Mouse (Mus musculus): ENCODE data around the gene Slc38a3.

The Slc38a3 gene

DNA sequence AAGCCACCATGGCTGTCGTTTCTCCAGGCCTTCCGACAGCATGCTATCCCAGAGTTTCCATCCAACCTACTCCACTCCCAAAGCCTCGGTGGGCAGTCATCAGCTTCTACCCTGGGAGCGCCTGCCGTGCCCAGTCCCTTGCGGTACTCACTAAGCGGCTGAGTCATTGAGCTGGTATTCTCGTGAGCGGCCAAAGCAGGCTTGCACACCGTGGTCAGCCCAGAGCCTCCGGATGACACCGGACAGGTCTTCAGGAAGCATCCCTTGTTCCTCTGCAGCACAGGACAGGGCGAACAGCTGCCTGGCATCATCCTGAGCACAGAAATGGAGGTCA, 49.8 kb downstream of the Slc38a3 start:
- no peak for DNase-seq (ENCODE audit: low spot score in 2 of 2)

DNA sequence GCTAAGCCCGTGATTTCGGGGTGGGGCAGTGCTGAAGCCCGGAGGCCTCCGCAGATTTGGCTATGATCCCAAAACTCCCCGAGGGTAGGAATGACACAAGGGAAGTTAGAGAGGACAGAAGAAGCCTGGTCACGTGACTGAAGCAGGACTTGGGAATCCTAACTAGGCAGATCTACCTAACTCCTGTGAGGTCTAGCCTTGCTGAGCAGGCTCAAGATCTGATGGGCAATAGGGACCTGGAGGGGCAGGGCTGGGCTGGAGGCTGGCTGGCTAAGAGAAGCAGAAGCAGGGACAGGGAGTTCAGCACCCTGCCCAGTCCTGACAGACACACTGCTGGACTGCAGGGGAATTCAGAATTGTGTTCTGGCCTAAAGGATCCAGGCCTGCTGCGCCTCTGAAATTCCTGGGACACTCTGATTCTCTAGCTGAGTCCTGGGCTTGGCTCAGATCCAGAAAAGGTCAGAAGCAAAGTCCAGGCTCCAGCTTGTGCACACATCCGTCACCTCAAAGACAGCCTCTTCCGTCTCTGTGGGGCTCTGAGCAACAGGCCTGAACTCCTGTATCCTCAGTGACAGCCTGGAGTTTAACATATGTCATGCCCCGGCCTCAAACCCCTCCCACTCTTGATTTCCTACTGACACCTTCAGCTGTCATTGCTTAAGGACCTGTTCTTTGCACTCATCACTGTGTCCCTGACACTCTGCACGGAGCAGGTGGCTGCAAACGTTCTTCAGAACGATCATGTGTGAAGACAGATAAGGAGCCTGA, 50.4 kb downstream of the Slc38a3 start:
- no peak for DNase-seq (ENCODE audit: low spot score in 2 of 2)

DNA sequence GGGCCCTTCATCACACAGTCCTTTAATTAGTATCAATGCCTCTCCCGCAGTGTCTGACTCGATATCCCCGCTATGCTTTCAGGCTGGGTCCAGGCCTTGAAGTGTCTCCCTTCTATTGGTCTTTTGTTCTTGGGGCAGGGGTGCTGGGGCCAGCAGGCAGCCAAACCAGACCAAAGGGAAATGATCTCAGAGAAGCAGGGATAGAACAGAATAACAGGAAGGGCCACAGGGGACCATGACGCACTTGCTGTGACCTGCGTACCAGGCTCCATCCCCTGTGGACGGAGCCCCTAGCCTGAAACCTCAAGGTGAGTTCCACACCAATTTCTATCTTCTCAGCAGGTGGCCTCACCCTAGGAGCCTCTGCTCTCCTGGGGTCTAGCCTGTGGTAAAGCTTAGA, 51.2 kb downstream of the Slc38a3 start:
- no peak for DNase-seq (ENCODE audit: low spot score in 2 of 2)

DNA sequence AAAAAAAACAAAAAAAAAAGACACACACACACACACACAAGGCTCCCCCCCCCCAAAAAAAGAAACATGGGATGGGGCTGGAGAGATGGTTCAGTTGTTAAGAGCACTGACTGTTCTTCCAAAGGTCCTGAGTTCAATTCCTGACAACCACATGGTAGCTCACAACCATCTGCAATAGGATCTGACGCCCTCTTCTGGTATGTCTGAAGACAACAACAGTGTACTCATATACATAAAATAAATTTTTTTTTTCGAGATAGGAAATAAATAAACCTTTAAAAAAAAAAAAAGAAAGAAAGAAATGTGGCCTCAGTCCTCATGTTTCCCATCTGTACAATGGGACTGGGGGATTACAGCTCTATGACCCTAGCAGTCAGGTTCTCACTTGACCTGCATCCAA, 51.9 kb downstream of the Slc38a3 start:
- DNase-seq (ENCODE audit: low spot score in 2 of 2): no peak

DNA sequence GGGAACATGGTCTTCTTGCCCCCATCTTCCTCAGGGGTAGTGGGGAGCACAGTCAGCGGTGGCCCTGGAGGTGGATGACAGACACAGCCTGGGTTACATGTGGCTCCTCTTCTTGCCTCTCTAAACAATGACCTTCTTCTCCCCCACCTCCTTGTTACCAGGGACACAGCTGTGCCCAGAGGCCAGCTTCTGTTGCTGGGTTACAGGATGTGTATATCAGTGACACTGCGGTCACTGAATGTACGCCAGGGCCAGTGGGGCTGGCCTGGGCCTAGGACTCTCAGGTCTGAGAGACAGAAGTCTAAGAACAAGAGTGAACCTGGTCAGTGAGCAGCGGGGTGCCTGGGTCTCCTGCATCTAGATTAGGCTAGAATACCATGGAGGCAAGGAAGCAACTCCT, 54.3 kb downstream of the Slc38a3 start:
- no peak for DNase-seq (ENCODE audit: low spot score in 2 of 2)

DNA sequence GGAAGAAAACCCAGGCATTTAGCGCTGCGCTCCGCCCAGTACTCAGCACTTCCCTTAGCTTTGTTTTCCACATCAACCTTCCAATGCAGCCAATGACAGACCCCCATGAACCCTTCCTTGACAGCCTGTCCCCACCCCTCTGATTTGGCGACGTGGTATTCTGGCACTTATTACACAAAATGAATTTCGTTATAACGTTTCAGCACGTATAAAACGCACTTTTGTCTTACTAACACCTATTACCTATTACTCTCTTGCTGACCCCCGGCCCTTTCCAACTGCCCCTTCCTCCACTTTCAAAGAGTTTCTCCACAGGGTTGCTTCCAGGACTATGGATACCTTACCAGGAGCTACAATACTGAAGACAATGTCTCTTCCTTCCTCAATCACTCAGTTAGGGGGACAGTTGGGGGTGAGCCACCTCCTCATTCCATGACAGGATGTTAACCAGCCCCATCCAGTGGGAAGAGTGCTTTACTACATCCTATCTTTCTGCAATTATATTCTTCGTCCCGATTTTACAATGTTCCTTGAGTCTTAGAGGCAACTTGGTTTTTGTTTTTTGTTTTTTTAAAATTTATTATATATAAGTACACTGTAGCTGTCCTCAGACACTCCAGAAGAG, 56.3 kb downstream of the Slc38a3 start:
- no peak for DNase-seq (ENCODE audit: low spot score in 2 of 2)

DNA sequence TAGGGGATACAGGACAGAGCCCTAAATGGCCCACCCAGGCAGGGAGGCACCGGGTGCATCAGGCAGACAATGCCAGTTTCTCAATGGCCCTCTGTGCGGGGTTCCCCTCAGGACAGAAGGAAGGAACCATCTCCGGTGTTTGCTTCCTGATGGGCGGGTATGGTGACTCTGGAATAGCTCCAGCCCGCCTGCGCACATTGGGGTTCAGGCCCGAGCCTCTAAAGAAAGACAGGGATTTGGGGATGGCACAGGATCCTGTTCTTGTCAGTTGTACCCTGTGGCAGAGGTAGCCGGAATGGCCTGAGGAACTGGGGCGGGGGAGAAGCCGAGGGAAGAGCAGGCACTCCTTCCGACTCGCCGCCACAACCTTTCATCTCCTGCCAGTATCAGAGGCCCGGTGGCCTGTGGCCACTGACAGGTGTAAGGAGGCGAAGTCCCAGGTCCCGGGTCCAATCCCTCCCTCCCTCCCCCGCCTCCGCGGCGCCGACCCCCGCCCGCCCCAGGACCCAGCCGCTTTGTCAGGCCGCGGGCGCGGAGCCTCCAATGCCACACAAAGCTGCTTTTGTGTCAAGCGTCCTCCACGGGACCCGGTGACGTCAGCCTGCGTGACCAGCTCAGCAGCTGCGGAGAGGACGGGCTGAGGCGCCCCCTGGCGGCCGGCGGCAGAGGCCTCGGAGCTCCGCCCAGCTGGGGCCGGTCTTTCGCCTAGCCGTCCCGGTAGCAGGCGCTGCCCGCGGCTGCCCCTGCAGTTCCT, 57.0 kb downstream of the Slc38a3 start:
- DNase-seq (ENCODE audit: low spot score in 2 of 2): peak; percentile 99 to 100

DNA sequence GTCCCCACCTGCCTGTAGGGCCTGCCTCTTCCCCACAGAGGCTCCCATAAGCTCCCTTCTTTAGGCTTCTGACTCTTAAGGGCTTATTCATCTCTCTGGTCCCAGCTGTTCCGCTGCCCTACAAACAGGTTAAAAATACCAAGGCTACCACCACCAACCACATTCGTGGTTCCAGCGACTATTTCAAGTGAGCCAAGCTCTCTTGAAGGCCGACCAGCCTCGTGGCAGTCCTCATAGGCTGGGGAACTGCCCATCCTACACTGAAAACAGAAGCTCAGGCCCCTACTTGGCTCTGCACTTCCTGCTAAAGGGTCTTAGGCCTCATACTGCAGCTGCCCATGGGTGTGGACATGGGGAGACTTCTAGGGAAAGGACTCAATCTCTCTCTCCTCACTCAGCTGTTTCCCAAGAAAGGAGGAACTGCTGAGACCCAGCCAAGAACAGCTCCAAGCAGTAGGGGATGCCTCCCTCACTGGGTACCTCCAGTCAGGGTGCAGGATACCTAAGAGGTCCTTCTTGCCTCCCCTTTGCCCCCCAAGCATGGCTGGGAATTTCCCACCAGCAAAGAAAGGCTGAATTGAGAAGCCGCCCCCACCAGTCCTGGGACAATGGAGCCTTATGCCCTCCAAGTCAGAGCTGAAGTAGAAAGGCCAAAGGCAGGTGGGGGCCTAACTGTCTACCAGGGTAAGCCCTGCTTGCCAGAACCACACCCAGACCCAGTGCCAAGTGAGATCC, 57.7 kb downstream of the Slc38a3 start:
- no peak for DNase-seq (ENCODE audit: low spot score in 2 of 2)

DNA sequence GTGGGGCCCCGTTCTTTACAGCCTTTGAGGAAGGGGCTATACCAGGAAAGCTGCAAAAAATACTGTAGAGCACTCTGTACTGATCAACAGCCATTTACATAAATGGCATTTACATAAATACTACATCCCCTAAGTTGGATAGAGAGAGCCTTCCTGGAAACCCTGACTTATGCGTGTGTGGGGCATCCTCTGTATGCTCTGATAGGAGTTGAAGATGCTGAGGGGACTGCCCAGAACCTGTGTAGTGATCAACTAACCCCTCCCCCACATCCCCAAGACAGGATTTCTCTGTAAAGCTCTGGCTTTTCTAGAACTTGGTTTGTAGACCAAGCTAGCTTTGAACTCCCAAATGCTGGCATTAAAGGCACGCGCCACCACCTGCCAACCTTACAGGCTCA, 59.9 kb downstream of the Slc38a3 start:
- DNase-seq (ENCODE audit: low spot score in 2 of 2): no peak

DNA sequence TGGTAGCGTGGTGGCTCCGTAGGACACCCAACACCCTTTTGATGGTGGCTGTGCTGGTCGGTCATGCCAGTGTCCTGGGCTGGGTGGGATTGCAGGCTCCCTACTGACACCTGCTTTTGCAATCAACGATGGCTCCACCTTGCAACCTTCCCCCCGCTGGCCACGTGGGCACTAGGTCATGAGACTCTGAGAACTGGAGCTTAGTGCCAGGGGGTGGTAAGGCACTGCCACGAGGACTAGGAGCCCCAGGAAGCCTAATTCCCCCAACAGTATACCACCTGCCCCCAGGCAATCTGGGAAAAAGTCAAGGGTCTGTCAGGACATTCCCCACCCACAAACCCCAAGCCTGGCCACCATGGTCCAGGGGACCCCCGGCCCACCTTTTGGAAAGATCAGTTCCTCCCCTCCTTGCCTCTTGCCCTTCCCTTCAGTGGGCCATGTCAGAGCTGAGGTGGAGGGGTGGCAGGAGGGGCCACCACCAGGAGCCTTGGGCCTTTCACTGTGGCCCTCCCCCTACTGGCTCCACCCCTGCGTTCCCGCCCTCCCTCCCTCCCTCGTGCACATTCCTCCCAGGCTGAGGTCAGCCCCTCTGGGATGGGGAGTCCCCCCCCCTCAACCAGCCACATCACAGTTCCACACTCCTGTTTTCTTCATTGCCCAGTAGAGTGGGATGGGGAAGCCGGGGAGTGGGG, 60.4 kb downstream of the Slc38a3 start, which contains the start of gene Sema3b:
TSS of gene Sema3b (minus strand) at position 489 of the 692 bp plus-strand sequence.
- DNase-seq (ENCODE audit: low spot score in 2 of 2): no peak

DNA sequence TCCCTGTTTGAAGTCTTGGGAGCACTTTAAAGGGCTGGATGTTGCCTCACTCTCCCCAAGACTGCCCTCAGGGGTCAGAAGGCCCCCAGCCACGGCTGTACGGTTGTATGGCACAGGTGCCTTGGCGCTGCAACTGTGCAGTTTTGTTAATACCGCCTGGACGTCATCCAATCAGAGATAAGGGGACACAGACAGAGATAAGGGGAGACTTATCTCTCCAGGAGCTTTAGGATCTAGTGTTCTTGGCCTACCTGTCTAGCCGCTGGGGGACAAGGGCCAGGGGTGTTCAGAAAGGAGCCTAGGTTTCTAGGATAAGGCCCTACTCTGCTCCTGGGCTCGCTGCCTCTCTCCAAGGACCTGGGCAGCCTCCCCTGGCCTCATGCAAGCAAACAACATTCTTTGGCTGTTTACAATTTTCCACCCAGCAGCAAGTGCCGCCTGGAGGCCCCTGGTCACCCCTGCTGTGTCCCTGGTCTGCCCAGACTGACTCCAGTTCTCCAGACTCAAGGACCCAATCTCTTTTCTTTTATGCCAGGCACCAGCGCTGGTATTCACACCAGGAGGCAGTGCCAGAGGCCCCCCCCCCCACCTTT, 61.6 kb downstream of the Slc38a3 start:
- DNase-seq (ENCODE audit: low spot score in 2 of 2): no peak

DNA sequence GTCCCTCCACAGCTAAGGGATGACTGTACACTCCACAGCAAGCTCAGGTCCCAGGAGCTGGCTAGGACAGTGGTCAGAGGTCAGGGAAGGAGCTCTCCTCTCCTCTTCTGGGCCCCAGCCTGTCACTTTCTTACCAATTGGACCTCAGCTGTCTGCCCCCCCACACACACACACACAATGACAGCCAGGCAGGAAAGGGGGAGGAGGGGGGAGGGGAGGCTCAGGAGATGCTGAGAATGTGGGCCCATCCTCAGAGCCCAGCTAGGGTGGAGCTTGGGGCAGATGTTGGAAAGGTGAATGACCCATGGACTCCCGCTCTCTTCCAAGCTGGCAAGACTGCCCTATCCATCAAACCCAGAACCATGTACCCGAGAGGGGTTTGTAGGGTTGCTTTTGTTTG, 62.3 kb downstream of the Slc38a3 start:
- no peak for DNase-seq (ENCODE audit: low spot score in 2 of 2)

DNA sequence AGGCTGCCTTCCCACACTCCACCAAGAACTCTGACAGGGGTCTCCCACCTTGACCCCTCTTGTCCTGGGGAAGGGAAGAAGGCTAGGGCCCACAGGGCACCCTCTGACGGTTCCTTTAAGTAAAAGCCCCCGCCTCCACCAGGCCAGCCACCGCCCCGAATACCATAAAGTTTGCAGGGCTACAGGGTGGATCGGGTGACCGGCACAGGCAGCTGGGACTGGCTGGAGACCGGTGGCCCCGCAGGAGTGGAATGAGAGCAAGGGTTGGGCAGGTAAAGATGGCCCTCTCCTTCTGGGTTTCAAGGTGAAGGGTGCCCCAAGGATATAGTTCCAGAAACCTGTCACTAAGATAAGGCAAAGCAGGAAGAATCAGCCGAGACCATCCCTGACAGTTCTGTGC, 62.7 kb downstream of the Slc38a3 start:
- no peak for DNase-seq (ENCODE audit: low spot score in 2 of 2)

DNA sequence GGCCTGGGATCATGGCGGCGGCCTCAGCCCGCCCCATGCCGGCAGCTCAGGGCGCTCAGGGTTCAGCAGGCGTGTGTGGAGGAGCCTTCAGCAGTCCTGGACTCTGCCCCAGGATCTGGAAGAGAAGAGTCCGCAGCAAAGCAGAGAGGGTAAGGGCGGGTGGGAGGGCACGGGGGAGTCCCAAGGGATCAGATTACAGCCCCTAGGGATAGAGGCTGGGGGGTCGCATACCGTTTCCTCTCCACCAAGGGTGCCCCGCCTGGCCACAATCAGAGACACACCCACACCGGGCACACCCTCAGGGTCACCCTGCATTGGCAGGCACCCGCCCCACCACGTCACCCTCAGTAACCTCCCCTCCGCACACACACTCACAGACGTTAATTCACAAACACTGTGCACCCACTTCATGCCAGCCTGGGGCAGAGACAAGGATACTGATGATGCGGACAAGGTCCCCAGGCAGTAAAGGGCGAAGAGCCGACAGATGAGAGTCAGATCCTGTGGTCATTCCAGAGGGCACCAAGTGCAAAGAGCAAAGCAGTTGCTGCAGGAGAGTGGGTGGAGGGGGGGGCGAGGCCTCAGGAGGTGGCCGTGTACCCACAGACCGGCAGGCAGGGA, 64.2 kb downstream of the Slc38a3 start:
- DNase-seq (ENCODE audit: low spot score in 2 of 2): no peak

DNA sequence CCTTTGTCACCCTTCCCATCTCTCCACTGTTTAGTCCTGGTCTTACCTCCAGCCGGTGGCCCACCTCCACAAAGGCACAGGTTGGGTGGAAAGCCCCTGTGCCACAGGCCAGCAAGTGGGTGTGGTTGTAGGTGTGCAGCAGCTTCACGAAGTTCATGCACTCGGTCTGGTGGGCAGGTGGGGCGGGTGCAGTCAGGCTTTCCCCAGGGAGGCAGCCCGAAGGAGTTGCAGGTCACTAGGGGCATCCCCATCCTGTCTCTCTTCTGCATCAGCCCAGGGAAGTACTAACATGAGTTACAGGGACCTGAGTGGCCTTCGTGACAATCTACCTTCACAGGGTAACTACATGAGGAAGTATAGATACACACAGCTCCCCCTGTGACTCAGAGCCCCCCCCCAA, 66.1 kb downstream of the Slc38a3 start:
- DNase-seq (ENCODE audit: low spot score in 2 of 2): no peak

DNA sequence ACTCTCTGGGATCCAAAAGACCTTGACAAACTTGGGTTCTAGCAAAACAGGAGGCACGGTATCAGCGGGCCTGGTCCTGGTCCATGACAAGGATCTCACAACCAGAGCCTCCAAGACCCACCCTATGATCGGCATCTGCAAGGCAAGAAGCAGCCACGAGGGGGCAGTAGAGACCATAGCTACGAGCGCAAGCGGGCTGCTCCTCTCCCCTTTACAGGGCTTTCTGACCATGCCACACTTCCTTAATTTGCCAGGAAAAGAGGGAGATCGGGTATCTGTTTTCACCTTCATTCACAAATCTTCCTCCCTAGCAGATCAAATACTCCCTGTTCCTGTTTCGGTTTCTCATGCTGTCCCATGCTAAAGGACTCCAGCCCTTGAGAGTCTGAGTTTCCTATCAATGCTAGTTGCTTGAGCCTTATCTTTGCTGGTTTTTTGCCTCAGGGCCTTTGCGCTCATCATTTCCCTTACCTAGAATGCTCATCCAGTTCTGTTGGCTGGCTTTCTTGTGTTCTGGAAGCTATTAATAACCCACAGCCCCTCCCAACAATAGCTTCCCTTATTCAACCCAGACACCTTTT, 67.2 kb downstream of the Slc38a3 start:
- DNase-seq (ENCODE audit: low spot score in 2 of 2): peak; percentile 98 to 99

DNA sequence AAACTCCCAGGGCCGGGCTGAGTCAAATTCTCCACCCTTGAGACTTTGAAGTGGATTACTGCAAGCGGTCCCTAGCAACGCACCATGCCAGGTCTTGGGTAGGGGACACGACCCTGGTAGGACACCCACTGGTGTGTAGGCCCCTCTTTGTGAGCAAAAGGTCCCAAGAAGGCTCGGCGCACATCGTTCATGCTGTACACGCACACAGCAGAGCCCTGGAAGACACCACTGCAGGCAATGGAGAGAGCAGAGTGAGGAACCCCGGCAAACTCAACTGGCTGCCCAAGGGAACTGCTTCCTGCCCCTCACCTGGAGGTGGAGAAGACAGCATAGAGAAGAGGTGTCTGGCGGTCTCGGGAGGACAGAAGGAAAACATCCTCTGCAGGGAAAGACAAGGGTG, 68.1 kb downstream of the Slc38a3 start:
- no peak for DNase-seq (ENCODE audit: low spot score in 2 of 2)

DNA sequence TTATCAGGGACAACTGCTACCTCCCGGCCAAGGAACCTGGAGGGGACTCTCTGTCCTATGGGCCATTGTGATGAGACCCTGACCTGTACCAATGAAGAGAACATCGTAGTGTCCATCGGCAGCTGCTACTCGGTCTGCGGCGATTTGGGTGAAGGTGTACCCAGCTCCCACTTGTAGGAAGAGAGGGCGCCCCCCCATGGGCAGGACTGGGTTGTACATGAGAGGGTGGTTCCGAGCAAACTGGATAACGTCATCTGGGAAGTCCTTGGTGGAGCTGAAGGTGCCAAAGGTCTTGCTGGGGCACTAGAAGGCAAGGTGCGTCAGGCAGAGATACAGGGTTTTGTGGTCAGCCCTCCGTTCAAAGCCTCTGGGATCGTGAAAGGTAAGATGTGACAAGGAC, 68.6 kb downstream of the Slc38a3 start:
- no peak for DNase-seq (ENCODE audit: low spot score in 2 of 2)

Measured in cerebellum, postnatal 4 days (tissue).